Mouse (Mus musculus): Measurements from ENCODE around the gene Ppp2r5a.

- TF ChIP-seq POLR2A (IDR thresholded peaks at IDR 0.05; ENCODE audit: control insufficient read depth, extremely low read depth, insufficient read depth, low read length, poor library complexity), result no peak
- TF ChIP-seq CTCF (IDR thresholded peaks at IDR 0.05; ENCODE audit: borderline replicate concordance, control insufficient read depth, extremely low read depth, insufficient read depth, low read length, poor library complexity), result no peak
These were observed 62.5 kb downstream of the Ppp2r5a start for GRCm38 (mm10) chr1:191340530-191340929.
